Mouse (Mus musculus): ENCODE data around the gene Sgsh. TPM values are rescaled to one million over a fixed set of nuclear protein-coding genes. Genes with fewer than 3 reads are reported as not detected.

Sgsh gene
- total and polyA plus RNA-seq, 2 experiments from 2014 or later = 6.2 to 8.5 TPM

DNA sequence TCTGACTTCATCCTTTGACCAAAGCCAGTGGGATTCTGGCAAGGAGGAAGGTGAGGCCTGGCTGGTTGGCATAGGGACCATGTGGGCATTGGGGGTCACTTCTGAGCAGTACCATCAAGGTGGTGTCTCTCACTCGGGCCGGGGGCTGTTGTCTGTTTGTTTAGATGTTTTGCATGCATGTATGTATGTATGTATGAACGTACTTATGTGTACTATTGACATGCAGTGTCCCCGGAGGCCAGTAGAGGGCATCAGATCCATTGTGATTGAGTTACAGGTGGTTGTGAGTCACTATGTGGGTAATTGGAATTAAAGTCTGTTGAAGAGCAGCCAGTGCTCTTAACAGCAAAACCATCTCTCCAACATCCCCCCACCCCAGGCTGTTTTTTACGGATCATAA is 15.7 kb downstream of the Sgsh start:
- 10% methylated on average over 5 of the region's 5 CpGs for WGBS
- peak; percentile 91 for TF ChIP-seq CTCF (IDR thresholded peaks at IDR 0.05; ENCODE audit: low read depth)
- no peak overlapping the region for H3K4me2 ChIP-seq (ENCODE audit: low read depth, low read length)
- no peaks in the 10 kb centered on the region for H3K9me3 ChIP-seq (ENCODE audit: low read length)
- H3K27ac ChIP-seq = no peak overlapping the region
- H3K4me1 ChIP-seq (ENCODE audit: insufficient read depth, low read length) = no peaks in the 10 kb centered on the region
- no peak overlapping the region for H3K4me3 ChIP-seq (ENCODE audit: low read length)
- H3K9ac ChIP-seq (replicated peaks; ENCODE audit: low read length) = no peak overlapping the region
- H3K36me3 ChIP-seq (ENCODE audit: insufficient read depth, low read length) = no peaks in the 10 kb centered on the region
- no peaks in the 10 kb centered on the region for H3K27me3 ChIP-seq (ENCODE audit: insufficient read depth, low read length)
- ATAC-seq (peak; percentile 65), DNase-seq (ENCODE audit: low spot score) (peak; percentile 93)

DNA sequence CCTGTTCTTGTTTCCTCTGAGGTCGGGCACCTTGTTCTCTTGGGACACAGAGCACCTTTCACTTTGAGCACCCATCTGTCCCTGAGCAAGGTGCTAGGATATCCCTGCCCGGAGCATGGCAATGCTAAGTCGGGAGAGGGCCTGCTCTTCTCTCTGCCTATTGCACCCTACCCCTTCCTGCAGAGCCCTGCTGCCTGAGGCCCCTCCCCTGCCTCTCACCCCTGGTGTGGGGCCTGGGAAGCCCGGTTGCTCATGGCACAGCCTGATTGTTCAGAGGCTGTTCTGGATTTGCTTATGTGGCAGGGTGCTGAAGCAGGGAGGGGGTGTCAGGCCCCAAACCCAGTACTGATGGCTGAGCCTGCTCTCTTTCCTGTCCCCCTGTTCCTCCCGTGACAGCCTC is 16.2 kb downstream of the Sgsh start:
- Histone ChIP-seq H3K27ac (no peak overlapping the region), H3K27me3 (ENCODE audit: insufficient read depth, low read length) (no peaks in the 10 kb centered on the region), H3K4me3 (ENCODE audit: low read length) (no peak overlapping the region), H3K9me3 (ENCODE audit: low read length) (no peaks in the 10 kb centered on the region), H3K4me1 (ENCODE audit: insufficient read depth, low read length) (no peaks in the 10 kb centered on the region), H3K9ac (replicated peaks; ENCODE audit: low read length) (no peak overlapping the region), H3K36me3 (ENCODE audit: insufficient read depth, low read length) (no peaks in the 10 kb centered on the region), H3K4me2 (ENCODE audit: low read depth, low read length) (no peak overlapping the region)
- TF ChIP-seq CTCF (IDR thresholded peaks at IDR 0.05; ENCODE audit: low read depth) = no peak
- 49% methylated on average over 5 of the region's 5 CpGs for WGBS
- DNase-seq (ENCODE audit: low spot score) (no peak), ATAC-seq (no peak; the same call in 1 of the 2 replicates)

DNA sequence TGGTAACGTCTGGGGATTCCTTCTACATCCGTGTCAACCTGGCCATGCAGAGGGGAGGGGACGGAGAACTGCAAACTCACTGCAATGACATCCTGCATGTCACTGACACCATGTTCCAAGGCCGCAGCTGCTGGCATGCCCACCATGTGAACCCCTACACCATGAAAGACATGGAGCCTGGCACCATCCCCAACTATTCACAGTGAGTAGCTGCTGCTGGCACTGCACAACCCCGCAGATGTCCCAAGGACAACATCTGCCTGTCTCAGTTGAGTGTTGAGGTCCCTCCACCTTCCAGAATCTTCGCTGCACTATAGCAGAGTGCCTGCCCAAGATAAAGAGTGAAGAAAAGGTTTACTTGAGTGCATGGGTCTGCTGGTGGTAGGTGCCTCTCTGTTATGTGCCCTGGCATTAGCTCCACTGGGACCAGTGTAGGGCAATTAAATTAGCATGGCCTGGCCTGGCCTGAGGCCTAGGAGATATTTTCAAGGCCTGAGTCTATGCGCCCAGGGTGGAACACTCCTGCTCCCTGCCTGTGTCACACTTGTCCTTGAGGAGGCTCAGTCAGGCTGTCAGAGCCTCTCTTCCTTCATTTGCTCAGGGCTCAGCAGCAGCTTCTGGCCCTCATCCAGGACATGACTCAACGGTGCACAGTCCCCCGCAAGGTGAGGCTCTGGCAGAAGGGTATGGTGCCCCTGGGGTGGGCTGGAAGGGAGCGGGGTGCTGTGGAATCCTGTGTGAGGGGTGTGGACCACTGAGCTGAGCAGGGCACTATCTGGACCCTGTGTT is 16.9 kb downstream of the Sgsh start:
- WGBS = 77% methylated on average over 10 of the region's 10 CpGs
- Histone ChIP-seq H3K27me3 (ENCODE audit: insufficient read depth, low read length) (no peaks in the 10 kb centered on the region), H3K27ac (no peak overlapping the region), H3K36me3 (ENCODE audit: insufficient read depth, low read length) (no peaks in the 10 kb centered on the region), H3K9me3 (ENCODE audit: low read length) (no peaks in the 10 kb centered on the region), H3K4me2 (ENCODE audit: low read depth, low read length) (no peak overlapping the region), H3K9ac (replicated peaks; ENCODE audit: low read length) (no peak overlapping the region), H3K4me1 (ENCODE audit: insufficient read depth, low read length) (no peaks in the 10 kb centered on the region), H3K4me3 (ENCODE audit: low read length) (no peak overlapping the region)
- TF ChIP-seq CTCF (IDR thresholded peaks at IDR 0.05; ENCODE audit: low read depth) = no peak
- ATAC-seq = peak; percentile 49; the same call in 1 of the 2 replicates
- no peak for DNase-seq (ENCODE audit: low spot score)

DNA sequence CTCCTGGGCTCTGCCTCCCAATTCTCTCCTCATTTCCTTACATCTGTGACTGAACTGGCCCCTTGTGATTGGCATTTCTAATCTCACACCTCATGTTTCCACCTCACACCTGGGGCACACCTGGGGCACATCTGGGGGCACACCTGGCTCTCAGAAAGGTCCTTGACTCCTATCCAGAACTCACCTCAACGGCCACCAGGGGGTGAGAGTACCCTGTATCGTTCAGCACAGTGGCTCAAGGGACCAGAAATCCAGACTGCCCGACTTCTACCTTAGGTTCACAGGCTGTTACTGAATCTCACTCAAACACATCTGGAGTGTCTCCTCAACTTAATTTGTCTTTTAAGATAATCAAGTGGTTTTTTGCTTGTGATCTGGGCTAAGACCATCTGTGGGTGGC is 23.4 kb downstream of the Sgsh start:
- ATAC-seq = no peak
- no peaks in the 10 kb centered on the region for H3K36me3 ChIP-seq (ENCODE audit: insufficient read depth, low read length)
- no peak overlapping the region for H3K4me3 ChIP-seq (ENCODE audit: low read length)
- TF ChIP-seq CTCF (IDR thresholded peaks at IDR 0.05; ENCODE audit: low read depth) = 0 out of 2 replicates have a peak, but pooled peaks have one; percentile 10
- H3K27ac ChIP-seq = no peak overlapping the region
- H3K9ac ChIP-seq (replicated peaks; ENCODE audit: low read length) = no peak overlapping the region
- no peaks in the 10 kb centered on the region for H3K27me3 ChIP-seq (ENCODE audit: insufficient read depth, low read length)
- no peak for DNase-seq (ENCODE audit: low spot score)
- no peaks in the 10 kb centered on the region for H3K4me1 ChIP-seq (ENCODE audit: insufficient read depth, low read length)
- no peaks in the 10 kb centered on the region for H3K9me3 ChIP-seq (ENCODE audit: low read length)
- 48% methylated on average over 3 of the region's 3 CpGs for WGBS
- H3K4me2 ChIP-seq (ENCODE audit: low read depth, low read length) = no peak overlapping the region

DNA sequence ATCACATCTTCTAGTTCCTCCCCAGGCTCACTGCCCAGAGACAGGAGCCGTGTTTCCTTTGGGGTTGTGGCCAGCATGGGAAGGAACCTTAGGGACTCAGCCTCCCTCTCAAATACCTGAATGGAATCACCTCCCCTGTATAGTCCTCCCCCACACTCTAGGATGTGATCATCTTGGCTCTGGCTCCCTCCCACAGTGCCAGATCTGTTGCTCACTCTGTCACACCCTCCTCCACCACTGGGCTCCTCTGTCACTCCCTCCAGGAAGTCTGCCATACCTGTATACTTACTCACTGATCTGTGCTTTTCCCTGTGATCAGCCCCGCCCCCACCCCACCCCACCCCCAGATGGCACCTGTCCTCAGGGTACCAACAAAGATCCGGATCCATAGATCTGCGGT is 24.7 kb downstream of the Sgsh start:
- H3K27me3 ChIP-seq (ENCODE audit: insufficient read depth, low read length) = no peaks in the 10 kb centered on the region
- no peaks in the 10 kb centered on the region for H3K9me3 ChIP-seq (ENCODE audit: low read length)
- no peak overlapping the region for H3K4me2 ChIP-seq (ENCODE audit: low read depth, low read length)
- no peak overlapping the region for H3K27ac ChIP-seq
- no peaks in the 10 kb centered on the region for H3K4me1 ChIP-seq (ENCODE audit: insufficient read depth, low read length)
- ATAC-seq = no peak
- 53% methylated on average over 4 of the region's 4 CpGs for WGBS
- no peak overlapping the region for H3K9ac ChIP-seq (replicated peaks; ENCODE audit: low read length)
- no peak overlapping the region for H3K4me3 ChIP-seq (ENCODE audit: low read length)
- no peak for DNase-seq (ENCODE audit: low spot score)
- TF ChIP-seq CTCF (IDR thresholded peaks at IDR 0.05; ENCODE audit: low read depth) = no peak
- no peaks in the 10 kb centered on the region for H3K36me3 ChIP-seq (ENCODE audit: insufficient read depth, low read length)

DNA sequence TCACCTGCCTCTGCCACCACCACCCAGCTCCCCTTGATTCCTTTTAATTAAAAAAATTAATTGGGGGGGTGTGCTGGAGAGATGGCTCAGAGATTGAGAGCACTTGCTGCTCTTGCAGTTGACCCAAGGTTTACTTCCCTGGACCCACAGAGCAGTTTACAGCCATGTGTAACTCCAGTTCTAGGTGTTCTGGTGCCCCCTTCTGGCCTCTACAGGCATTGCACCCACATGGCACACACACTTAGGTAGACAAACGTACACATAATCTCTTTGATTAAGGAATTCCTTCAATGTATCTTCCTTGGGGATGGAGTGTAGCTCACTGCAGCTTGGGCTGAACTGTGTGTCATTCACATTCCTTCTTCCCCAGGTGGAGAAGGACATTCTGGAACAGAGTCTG is 30.3 kb downstream of the Sgsh start:
- Histone ChIP-seq H3K27ac (no peak overlapping the region), H3K4me2 (ENCODE audit: low read depth, low read length) (no peak overlapping the region), H3K4me1 (ENCODE audit: insufficient read depth, low read length) (no peaks in the 10 kb centered on the region), H3K27me3 (ENCODE audit: insufficient read depth, low read length) (no peaks in the 10 kb centered on the region), H3K4me3 (ENCODE audit: low read length) (no peak overlapping the region), H3K36me3 (ENCODE audit: insufficient read depth, low read length) (no peaks in the 10 kb centered on the region), H3K9ac (replicated peaks; ENCODE audit: low read length) (no peak overlapping the region), H3K9me3 (ENCODE audit: low read length) (no peaks in the 10 kb centered on the region)
- DNase-seq (ENCODE audit: low spot score) (no peak), ATAC-seq (no peak)
- TF ChIP-seq CTCF (IDR thresholded peaks at IDR 0.05; ENCODE audit: low read depth) = peak; percentile 34
- 81% methylated on average over 1 of the region's 1 CpGs for WGBS

DNA sequence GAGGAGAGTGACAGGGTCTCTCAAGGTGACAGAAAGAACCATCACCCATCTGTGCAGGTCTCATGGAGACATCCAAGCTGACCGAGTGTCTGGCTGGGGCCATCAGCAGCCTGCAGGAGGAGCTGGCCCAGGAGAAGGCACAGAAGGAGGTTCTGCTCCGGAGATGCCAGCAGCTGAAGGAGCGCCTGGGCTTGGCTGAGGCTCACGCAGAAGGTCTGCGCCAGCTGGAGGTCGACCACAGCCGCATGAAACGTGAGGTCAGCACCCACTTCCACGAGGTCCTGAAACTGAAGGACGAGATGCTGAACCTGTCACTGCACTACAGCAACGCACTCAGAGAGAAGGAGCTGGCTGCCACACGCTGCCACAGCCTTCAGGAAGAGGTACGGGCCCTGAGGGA is 32.8 kb downstream of the Sgsh start:
- WGBS = 79% methylated on average over 13 of the region's 13 CpGs
- Histone ChIP-seq H3K4me1 (ENCODE audit: insufficient read depth, low read length) (no peaks in the 10 kb centered on the region), H3K27me3 (ENCODE audit: insufficient read depth, low read length) (no peaks in the 10 kb centered on the region), H3K27ac (no peak overlapping the region), H3K36me3 (ENCODE audit: insufficient read depth, low read length) (no peaks in the 10 kb centered on the region), H3K4me2 (ENCODE audit: low read depth, low read length) (no peak overlapping the region), H3K9me3 (ENCODE audit: low read length) (no peaks in the 10 kb centered on the region), H3K4me3 (ENCODE audit: low read length) (no peak overlapping the region), H3K9ac (replicated peaks; ENCODE audit: low read length) (no peak overlapping the region)
- DNase-seq (ENCODE audit: low spot score) (no peak), ATAC-seq (no peak)
- no peak for TF ChIP-seq CTCF (IDR thresholded peaks at IDR 0.05; ENCODE audit: low read depth)

Data from hindbrain, postnatal 0 days (tissue).